Mouse (Mus musculus): ENCODE data around the gene Rpl27a. TPM values are rescaled to one million over a fixed set of nuclear protein-coding genes. Genes with fewer than 3 reads are reported as not detected.

Rpl27a gene
- polyA plus RNA-seq (2017; shearing (Covaris generic)), result 119 TPM

GRCm38 (mm10) chr7:109518838-109519696, at the start of gene Rpl27a:
Gene Rpl27a, plus strand, starts transcription at chr7:109519147.

DNA sequence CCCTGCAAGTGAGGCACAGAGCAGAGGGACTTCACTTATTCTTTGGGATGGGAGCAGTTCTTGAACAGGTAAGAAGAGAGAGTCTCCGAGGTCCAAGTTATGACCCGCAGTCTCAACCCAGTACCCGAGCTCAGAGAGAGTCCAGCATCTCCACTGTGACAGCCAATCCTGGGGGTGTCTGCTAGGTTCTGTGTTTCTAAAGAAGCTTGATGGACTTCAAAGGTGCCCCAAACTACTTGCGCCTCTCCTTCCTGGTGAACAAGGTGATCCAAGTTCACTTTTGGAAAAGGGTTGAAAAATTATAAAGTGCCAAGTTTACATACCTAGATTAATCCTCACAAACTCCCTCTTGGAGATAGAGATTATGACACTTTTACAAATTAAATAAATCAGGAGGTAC, 10.9 kb upstream of the Rpl27a start, which contains the start of gene Trim66:
TSS of gene Trim66 (minus strand) at position 101 of the 400 bp plus-strand sequence.

Other genes starting within 250 kb of the Rpl27a start
- not detected for gene Stk33, start 80.1 kb upstream of the Rpl27a start, polyA plus RNA-seq (2017; shearing (Covaris generic))
- 0.74 TPM for gene Trim66, start 11.0 kb upstream of the Rpl27a start, polyA plus RNA-seq (2017; shearing (Covaris generic))
- 1.2 TPM for gene St5, start 184.5 kb downstream of the Rpl27a start, polyA plus RNA-seq (2017; shearing (Covaris generic))
- gene Akip1, start 184.5 kb downstream of the Rpl27a start, polyA plus RNA-seq (2017; shearing (Covaris generic)), result 14.9 TPM
- gene BC051019, start 204.7 kb downstream of the Rpl27a start, polyA plus RNA-seq (2017; shearing (Covaris generic)), result not detected
- 1.3 TPM for gene Ascl3, start 212.6 kb downstream of the Rpl27a start, polyA plus RNA-seq (2017; shearing (Covaris generic))
- 97.2 TPM for gene Tmem9b, start 233.7 kb downstream of the Rpl27a start, polyA plus RNA-seq (2017; shearing (Covaris generic))